Mouse (Mus musculus): ENCODE data around the gene Ccdc194.

Ccdc194 gene

DNA sequence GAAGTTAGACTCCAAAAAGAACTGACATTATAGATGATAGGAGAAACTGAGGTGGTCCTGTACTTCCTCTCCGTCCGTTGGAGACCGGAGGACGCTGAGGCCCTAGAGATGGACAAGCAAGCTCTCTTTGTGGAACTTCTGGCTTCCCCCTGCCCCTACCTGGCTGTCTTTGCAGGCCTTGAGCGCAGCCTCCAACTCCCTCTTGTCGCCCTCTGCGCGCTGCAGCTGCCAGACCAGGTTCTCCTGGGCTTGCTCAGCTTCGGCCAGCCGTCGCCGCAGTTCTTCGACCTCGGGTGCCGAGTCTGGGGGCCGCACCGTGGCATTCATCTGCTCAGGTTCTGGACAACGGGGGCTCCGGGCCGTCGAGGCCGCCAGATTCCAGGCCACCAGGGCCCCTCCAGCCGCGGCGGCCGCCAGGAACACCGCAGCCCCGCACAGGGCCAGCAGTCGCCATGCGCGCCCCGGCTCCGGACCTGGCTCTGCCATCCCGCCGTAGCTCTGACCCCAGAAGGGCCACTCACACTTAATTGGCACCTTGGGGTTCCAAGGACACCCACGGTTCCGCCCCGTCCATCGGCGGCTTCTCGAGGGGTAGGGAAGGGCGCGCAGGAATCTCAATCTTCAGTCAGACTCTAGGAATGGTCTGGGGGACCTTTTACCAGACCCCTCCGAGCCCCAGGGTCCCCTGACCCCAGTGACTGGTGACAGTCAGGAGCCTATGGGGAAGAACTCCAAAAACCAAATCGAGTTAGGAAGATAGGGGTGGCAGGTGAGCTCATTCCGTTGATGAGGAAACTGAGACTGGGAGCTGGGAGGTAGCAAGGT lies at the start of gene Ccdc194:
TSS of gene Ccdc194 (minus strand) at position 486 of the 825 bp plus-strand sequence.
- DNase-seq = no peak

- DNase-seq = no peak
Observed at GRCm38 (mm10) chr8:71575020-71575419, 49.5 kb upstream of the Ccdc194 start.

GRCm38 (mm10) chr8:71574426-71574825 lies 48.9 kb upstream of the Ccdc194 start:
- no peak for DNase-seq

GRCm38 (mm10) chr8:71572847-71573633 lies 47.5 kb upstream of the Ccdc194 start:
- DNase-seq = peak; percentile 33 to 62

GRCm38 (mm10) chr8:71572077-71572476 lies 46.6 kb upstream of the Ccdc194 start:
- DNase-seq = no peak

- peak; percentile 97 to 98 for DNase-seq
Observed at GRCm38 (mm10) chr8:71570291-71570954, 44.9 kb upstream of the Ccdc194 start.

- peak; percentile 96 to 97 for DNase-seq
Observed at GRCm38 (mm10) chr8:71569366-71570290, 44.1 kb upstream of the Ccdc194 start.

DNA sequence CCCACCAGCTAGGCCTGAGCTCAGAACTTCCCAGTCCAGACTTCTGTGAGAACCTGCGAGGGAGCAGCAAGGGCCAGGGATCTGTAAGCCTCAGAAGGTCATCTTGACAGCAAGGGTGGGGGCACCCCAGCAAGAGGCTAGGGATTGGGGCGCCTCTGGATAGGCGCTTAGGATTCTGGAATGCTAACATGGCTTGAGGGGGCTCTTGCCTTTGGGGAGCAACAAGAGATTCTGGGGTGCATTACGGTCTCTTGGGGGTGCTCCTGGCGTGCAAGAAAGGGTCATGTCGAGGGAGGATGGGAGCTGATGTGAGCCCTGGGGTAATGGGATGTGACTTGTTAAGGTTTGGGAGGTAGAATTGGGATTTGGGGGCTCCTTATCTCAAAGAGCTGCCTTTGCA lies 43.4 kb upstream of the Ccdc194 start:
- peak in 1 of 2 experiments; percentile 27 for DNase-seq

- peak; percentile 74 to 83 for DNase-seq
Observed at GRCm38 (mm10) chr8:71568387-71568937, 43.0 kb upstream of the Ccdc194 start, which contains the start of gene Slc27a1. Slc27a1 (plus strand) TSS chr8:71568882.

DNA sequence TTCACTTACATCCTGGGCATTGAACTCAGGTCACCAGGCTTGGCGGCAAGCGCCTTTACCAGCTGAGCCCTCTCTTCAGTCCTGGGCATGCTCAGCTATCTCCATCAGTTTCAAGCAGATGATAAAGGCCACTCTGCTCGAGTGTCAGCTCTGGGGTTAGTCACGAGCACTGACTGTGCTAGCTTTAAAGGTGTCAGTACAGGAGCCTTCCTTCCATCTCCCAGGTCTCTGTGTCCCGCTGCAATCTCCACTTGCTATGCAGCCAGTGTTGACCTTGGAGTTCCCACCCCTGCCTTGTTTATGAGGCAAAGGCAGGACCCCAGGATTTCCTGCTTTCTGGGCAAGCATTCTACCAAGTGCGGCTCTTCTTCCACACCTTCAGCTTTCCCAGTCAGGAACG lies 42.1 kb upstream of the Ccdc194 start:
- DNase-seq = no peak

DNA sequence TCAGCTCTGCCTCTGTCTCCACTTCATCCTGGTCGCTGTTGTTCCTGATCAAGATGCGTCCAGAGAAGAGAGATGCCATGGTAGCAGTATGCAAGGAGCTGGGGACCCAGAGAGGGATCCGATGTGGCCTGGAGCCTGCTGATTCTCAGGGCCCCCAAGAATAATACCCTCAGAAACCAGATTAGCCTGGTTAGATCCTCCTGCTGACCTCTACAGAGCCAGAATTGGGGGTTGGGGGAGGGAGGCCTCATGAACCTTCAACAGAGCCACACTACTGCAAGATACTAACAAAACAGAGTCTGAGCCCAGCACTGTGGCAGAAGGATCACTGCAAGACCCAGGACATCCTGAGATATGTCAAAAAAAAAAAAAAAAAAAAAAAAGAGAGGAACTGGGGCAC lies 41.0 kb upstream of the Ccdc194 start, which contains the start of gene Nxnl1:
TSS of gene Nxnl1 (minus strand) at position 101 of the 400 bp plus-strand sequence.
- no peak for DNase-seq

DNA sequence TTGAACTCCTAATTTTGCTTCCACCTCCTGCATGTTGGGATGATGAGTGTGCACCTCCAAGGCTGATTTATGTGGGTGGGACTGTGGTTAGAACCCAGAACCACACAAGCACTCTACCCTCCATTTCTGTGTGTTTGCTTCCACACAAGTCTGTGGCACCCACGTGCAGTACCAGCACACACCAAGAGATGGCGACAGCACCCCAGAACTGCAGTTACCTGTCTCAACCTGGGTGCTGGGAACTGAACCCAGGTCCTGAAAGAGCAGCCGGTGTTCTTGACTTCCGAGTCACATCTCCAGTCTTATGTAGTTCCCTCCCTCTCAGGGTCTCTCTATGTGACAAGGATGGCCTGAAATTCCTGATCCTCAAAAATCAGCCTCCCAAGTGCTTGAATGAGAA lies 38.5 kb upstream of the Ccdc194 start:
- no peak for DNase-seq

- DNase-seq = peak; percentile 72 to 84
Observed at GRCm38 (mm10) chr8:71562751-71563150, 37.2 kb upstream of the Ccdc194 start.

DNA sequence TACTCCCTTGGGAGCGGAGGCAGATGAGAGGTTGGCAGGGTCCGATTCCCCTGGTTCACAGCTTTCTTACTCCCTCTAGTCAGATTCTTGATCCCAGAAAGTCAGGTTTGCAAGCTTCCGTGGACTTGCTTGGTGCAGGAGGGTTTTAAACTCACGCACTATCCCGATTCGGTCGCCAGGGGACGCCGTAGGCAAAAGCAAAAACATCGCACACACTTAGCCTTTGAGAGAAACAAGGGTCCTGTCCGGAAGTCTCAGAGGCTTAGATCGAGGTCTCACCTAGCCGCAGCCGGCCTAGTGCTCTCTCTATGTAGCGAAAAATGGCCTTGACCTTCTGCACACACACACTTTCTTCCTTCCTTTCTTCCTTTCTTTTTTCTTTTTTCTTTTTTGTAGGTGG lies 35.9 kb upstream of the Ccdc194 start:
- DNase-seq = peak; percentile 59 to 63

DNA sequence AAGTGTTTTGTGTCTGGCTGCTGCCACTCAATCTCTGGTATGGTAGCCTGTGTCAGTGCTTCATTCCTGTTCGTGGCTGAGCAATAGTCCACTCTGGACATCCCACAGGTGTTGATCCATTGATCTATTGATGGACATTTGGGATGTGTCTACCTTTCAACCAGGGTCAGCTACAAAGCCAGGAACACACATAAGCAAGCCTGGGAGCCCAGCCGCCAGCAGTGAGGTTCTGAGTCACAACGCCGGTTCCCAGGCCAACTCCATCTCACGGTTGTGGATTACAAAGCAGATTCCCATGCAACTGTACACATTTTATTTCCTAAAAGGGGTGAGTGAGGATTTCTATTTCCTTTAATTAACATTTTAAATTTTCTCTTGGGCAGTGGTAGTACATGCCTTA lies 35.3 kb upstream of the Ccdc194 start:
- DNase-seq = no peak

DNA sequence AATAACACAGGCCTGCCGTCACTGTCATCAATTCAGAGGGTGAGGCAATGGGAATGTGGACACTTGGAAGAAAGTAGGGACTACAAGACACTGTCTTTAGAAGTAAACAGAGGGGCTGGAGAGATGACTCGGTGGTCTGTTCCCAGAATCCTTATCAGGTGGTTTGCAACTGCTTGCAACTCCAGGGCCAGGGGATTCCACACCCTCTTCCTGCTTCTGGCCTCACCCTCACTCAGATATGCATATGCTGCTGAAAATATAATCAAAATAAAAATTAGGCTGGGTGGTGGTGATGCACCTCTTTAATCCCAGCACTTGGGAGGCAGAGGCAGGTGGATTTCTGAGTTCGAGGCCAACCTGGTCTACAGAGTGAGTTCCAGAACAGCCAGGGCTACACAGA lies 34.6 kb upstream of the Ccdc194 start:
- DNase-seq = no peak

DNA sequence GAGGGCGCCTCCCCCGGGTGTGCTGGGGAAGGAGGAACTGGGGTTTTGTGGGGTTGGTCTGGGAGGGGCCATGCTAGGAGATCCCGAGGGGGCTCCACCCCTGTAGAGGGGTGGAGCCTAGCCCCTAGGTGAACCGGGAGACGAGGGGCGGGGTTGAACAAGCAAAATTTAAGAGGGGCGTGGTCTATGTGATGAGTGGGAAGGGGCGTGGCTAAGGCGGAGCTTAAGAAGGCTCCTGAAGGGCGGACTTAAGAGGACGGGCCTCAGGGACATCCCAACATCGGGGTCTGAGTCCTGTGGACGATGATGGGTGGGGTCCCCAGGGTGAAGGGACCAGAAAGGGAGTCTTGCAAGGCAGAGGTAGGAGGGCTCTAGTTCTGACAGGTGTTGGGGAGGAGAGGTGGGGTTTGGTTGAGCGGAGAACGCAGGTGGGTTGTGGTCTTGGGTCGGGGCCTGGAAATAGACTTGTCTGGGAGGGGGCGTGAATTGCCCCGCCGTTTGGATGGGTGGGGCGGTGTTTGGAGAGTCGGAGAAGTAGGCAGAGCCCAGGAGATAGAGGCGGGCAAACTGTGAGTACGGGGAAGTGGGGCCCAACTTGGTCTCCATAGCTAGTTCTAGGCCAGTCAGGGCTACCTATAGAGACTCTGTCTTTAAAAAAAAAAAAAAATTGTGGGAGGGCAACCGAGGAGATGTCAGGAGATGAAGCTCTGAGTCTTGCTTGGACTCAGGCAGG lies 33.6 kb upstream of the Ccdc194 start:
- DNase-seq = peak; percentile 85 to 89

- DNase-seq = no peak
Observed at GRCm38 (mm10) chr8:71558071-71558957, 32.8 kb upstream of the Ccdc194 start, which contains the start of gene Tmem221. Tmem221 (minus strand) TSS chr8:71558871.

- DNase-seq = no peak
Observed at GRCm38 (mm10) chr8:71554644-71555043, 29.1 kb upstream of the Ccdc194 start.

DNA sequence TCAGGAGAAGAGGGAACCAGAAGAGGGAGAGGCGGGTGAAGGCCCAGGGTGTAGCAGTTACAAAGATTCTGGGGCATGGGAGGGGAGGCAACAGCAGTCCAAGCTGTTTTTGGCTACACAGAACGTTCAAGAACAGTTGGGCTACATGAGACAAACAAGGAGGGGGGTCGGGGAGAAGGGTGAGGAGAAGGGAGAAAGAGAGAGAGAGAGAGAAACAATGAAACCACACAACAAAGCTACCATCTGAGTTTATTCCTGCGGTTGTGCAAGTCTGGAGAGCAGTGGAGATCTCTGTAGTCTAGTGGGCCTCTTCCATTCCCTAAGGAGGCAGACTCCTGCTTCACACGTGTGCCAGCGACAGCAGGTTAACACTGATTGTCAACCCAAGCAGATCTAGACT lies 28.5 kb upstream of the Ccdc194 start:
- no peak for DNase-seq

All from lung, adult 18-20 months (tissue).